Mouse (Mus musculus) embryonic facial prominence, embryonic 14.5 days (tissue): ENCODE measurements at regions not wholly inside any gene's neighbourhood (a gene's known extent, or its start where the extent isn't known, plus 50 kb on each side); places are given as distances from the start of the nearest gene placed in this dataset.

Experiments used
- ATAC-seq: fragments of 200-750 bp; cut with Nextera tagmentation; 2 replicates; pipeline ENCODE4 v1.8.0; 2017; ENCODE audit warnings: low read depth, moderate number of reproducible peaks, moderate TSS enrichment
- DNase-seq: peaks from one replicate; pipeline ENCODE4 v3.0.0-alpha.2; 2015; ENCODE audit warnings: low spot score
- H3K27ac ChIP-seq: fragments of 300-500 bp; sonication (generic); replicated peaks from 2 replicates; pipeline ENCODE4 v1.5.1; 2014; ENCODE audit warnings: low read depth, mild to moderate bottlenecking, low read length, moderate library complexity
- H3K27me3 ChIP-seq: fragments of 300-500 bp; sonication (generic); replicated peaks from 2 replicates; pipeline ENCODE4 v1.6.1; 2014; ENCODE audit warnings: low read length; ENCODE audit not compliant: control insufficient read depth, insufficient read depth
- H3K36me3 ChIP-seq: fragments of 300-500 bp; sonication (generic); 2 replicates; pipeline ENCODE4 v1.6.1; 2014; ENCODE audit warnings: low read length, mixed read lengths; ENCODE audit not compliant: control insufficient read depth, insufficient read depth
- H3K4me1 ChIP-seq: fragments of 300-500 bp; sonication (generic); 2 replicates; pipeline ENCODE4 v1.6.1; 2014; ENCODE audit warnings: antibody characterized with exemption, low read length; ENCODE audit not compliant: control insufficient read depth, insufficient read depth
- H3K4me2 ChIP-seq: fragments of 300-500 bp; sonication (generic); 2 replicates; pipeline ENCODE4 v1.6.1; 2014; ENCODE audit warnings: low read depth, mild to moderate bottlenecking, low read length, moderate library complexity, mixed read lengths
- H3K4me3 ChIP-seq: fragments of 300-500 bp; sonication (generic); 2 replicates; pipeline ENCODE4 v1.5.1; 2014; ENCODE audit warnings: low read depth, mild to moderate bottlenecking, low read length
- H3K9ac ChIP-seq: fragments of 300-500 bp; sonication (generic); 2 replicates; pipeline ENCODE4 v1.6.1; 2014; ENCODE audit warnings: low read depth, mild to moderate bottlenecking, low read length, moderate library complexity, mixed read lengths
- H3K9me3 ChIP-seq: fragments of 300-500 bp; sonication (generic); 2 replicates; pipeline ENCODE4 v1.6.1; 2016; ENCODE audit warnings: low read length; ENCODE audit not compliant: control insufficient read depth
- WGBS: fragments of 180-500 bp; shearing (Covaris S2); extraction: QIAGEN DNeasy Blood & Tissue Kit; methylation state at CpG from one replicate; pipeline ENCODE4 v1.1.7; 2014; 5-methylcytosine and 5-hydroxymethylcytosine counted together

- DNase-seq (peak; percentile 19), ATAC-seq (no peak)
- Histone ChIP-seq H3K27ac (no peak overlapping the region), H3K36me3 (no peaks in the 10 kb centered on the region), H3K4me1 (peaks cover 22% of the 10 kb centered on the region), H3K9me3 (0 out of 2 replicates have a peak, but pooled peaks cover 4% of the 10 kb centered on the region), H3K4me2 (no peak overlapping the region; the same call in 1 of the 2 replicates), H3K4me3 (no peak overlapping the region), H3K9ac (no peak overlapping the region), H3K27me3 (no peaks in the 10 kb centered on the region)
- WGBS: 36% methylated on average over 4 of the region's 4 CpGs
These were observed 335.6 kb downstream of the Efnb2 start for GRCm38 (mm10) chr8:8325420-8325819.

GRCm38 (mm10) chr8:8324520-8324919, 336.5 kb downstream of the Efnb2 start:
- DNase-seq (peak; percentile 71), ATAC-seq (no peak)
- no peaks in the 10 kb centered on the region for H3K27me3 ChIP-seq
- H3K27ac ChIP-seq: peak overlapping the region; percentile 58
- H3K9me3 ChIP-seq: 0 out of 2 replicates have a peak, but pooled peaks cover 4% of the 10 kb centered on the region
- H3K4me1 ChIP-seq: peaks cover 22% of the 10 kb centered on the region
- H3K4me3 ChIP-seq: no peak overlapping the region
- WGBS: 29% methylated on average over 5 of the region's 5 CpGs
- no peaks in the 10 kb centered on the region for H3K36me3 ChIP-seq
- H3K9ac ChIP-seq: no peak overlapping the region
- 0 out of 2 replicates have a peak overlapping the region, but pooled peaks have one; percentile 3 for H3K4me2 ChIP-seq

GRCm38 (mm10) chr8:8308253-8308652, 352.8 kb downstream of the Efnb2 start:
- Histone ChIP-seq H3K4me1 (peaks cover 4% of the 10 kb centered on the region; the same call in 1 of the 2 replicates), H3K9ac (no peak overlapping the region), H3K4me2 (peak overlapping the region; percentile 23), H3K27me3 (no peaks in the 10 kb centered on the region), H3K27ac (no peak overlapping the region), H3K4me3 (no peak overlapping the region), H3K36me3 (no peaks in the 10 kb centered on the region), H3K9me3 (no peaks in the 10 kb centered on the region)
- ATAC-seq (peak; percentile 57; the same call in 1 of the 2 replicates), DNase-seq (peak; percentile 87)
- WGBS: 28% methylated on average over 7 of the region's 7 CpGs

GRCm38 (mm10) chr8:8307487-8307886, 353.6 kb downstream of the Efnb2 start:
- ATAC-seq: no peak
- no peaks in the 10 kb centered on the region for H3K36me3 ChIP-seq
- no peaks in the 10 kb centered on the region for H3K9me3 ChIP-seq
- no peak overlapping the region for H3K9ac ChIP-seq
- H3K4me1 ChIP-seq: peaks cover 4% of the 10 kb centered on the region; the same call in 1 of the 2 replicates
- no peaks in the 10 kb centered on the region for H3K27me3 ChIP-seq
- DNase-seq: no peak
- H3K4me3 ChIP-seq: no peak overlapping the region
- WGBS: 64% methylated on average over 9 of the region's 9 CpGs
- no peak overlapping the region for H3K4me2 ChIP-seq
- H3K27ac ChIP-seq: no peak overlapping the region

- Histone ChIP-seq H3K4me2 (no peak overlapping the region), H3K4me1 (peaks cover 5% of the 10 kb centered on the region; the same call in 1 of the 2 replicates), H3K36me3 (no peaks in the 10 kb centered on the region), H3K27ac (no peak overlapping the region), H3K27me3 (no peaks in the 10 kb centered on the region), H3K9me3 (no peaks in the 10 kb centered on the region), H3K4me3 (no peak overlapping the region), H3K9ac (no peak overlapping the region)
- DNase-seq (peak; percentile 40), ATAC-seq (no peak)
- 49% methylated on average over 6 of the region's 6 CpGs for WGBS
These were observed 360.9 kb downstream of the Efnb2 start for GRCm38 (mm10) chr8:8299965-8300767.

GRCm38 (mm10) chr8:8292577-8293247, 368.3 kb downstream of the Efnb2 start:
- H3K27me3 ChIP-seq: no peaks in the 10 kb centered on the region
- no peaks in the 10 kb centered on the region for H3K36me3 ChIP-seq
- H3K4me1 ChIP-seq: no peaks in the 10 kb centered on the region
- no peaks in the 10 kb centered on the region for H3K9me3 ChIP-seq
- DNase-seq: peak; percentile 81
- no peak overlapping the region for H3K4me2 ChIP-seq
- no peak overlapping the region for H3K27ac ChIP-seq
- peak; percentile 65; the same call in 1 of the 2 replicates for ATAC-seq
- 48% methylated on average over 6 of the region's 6 CpGs for WGBS
- no peak overlapping the region for H3K9ac ChIP-seq
- H3K4me3 ChIP-seq: no peak overlapping the region

GRCm38 (mm10) chr8:8285876-8286275, 375.2 kb downstream of the Efnb2 start:
- H3K27ac ChIP-seq: no peak overlapping the region
- no peaks in the 10 kb centered on the region for H3K27me3 ChIP-seq
- H3K9me3 ChIP-seq: no peaks in the 10 kb centered on the region
- no peak overlapping the region for H3K9ac ChIP-seq
- H3K4me2 ChIP-seq: no peak overlapping the region
- ATAC-seq: no peak
- DNase-seq: peak; percentile 11
- no peak overlapping the region for H3K4me3 ChIP-seq
- WGBS: 61% methylated on average over 4 of the region's 4 CpGs
- no peaks in the 10 kb centered on the region for H3K36me3 ChIP-seq
- no peaks in the 10 kb centered on the region for H3K4me1 ChIP-seq

GRCm38 (mm10) chr8:8274987-8275386, 386.1 kb downstream of the Efnb2 start:
- no peak overlapping the region for H3K27ac ChIP-seq
- no peaks in the 10 kb centered on the region for H3K4me1 ChIP-seq
- no peak overlapping the region for H3K9ac ChIP-seq
- H3K36me3 ChIP-seq: no peaks in the 10 kb centered on the region
- 35% methylated on average over 1 of the region's 1 CpGs for WGBS
- no peaks in the 10 kb centered on the region for H3K9me3 ChIP-seq
- DNase-seq: no peak
- no peak overlapping the region for H3K4me2 ChIP-seq
- no peak overlapping the region for H3K4me3 ChIP-seq
- H3K27me3 ChIP-seq: no peaks in the 10 kb centered on the region
- no peak for ATAC-seq
